Mouse (Mus musculus) heart, postnatal 0 days (tissue): Measurements from ENCODE around the gene Dok3.

Source experiments
- CTCF ChIP-seq: IDR thresholded peaks from 2 replicates; pipeline ENCODE4 v1.5.1; 2016; ENCODE audit warnings: antibody characterized with exemption, control low read depth, low read depth
- EP300 ChIP-seq: IDR thresholded peaks from 2 replicates; pipeline ENCODE4 v1.6.1; 2016; ENCODE audit warnings: antibody characterized with exemption, low read depth

DNA sequence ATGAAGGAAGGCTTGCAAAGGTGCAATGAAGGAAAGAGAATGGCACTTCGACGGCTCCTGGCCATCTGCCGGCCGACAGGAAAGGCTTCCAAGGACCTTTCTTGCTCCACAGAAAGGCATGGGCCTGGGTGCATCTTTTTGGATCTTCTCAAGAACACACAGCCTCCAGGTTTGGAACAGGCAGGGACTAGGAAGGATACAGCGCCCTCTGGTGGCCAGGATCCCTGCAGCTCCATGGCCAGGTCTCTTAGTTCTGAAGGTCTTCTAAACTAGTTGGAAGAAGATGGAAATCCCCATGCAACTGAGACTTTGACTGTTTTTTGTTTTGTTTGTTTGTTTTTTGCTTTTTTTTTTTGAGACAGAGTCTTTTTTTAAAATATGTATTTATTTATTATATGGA lies 12.1 kb downstream of the Dok3 start:
- TF ChIP-seq CTCF (peak; percentile 92), EP300 (no peak)
